Mouse (Mus musculus) MEL (cell line): ENCODE results near the gene Slc6a1. TPM values are rescaled to one million over a fixed set of nuclear protein-coding genes. Genes with fewer than 3 reads are reported as not detected.

Experiments
- DNase-seq: peaks from one replicate; pipeline ENCODE4 v3.0.0; 2011; ENCODE audit warnings: low read depth, low spot score
- H3K27ac ChIP-seq: 2 replicates; pipeline ENCODE4 v1.5.1; 2012; ENCODE audit warnings: low read depth, mild to moderate bottlenecking, control low read depth, low read length, moderate library complexity; ENCODE audit not compliant: control insufficient read depth
- H3K27me3 ChIP-seq, 2 experiments: fragments of 150-350 bp in 1 of 2; sonication (generic) in 1 of 2; 2 replicates each; pipeline ENCODE4 v1.6.1; 2012; ENCODE audit warnings: low read length in 2 of 2, mild to moderate bottlenecking in 2 of 2, improper control_type of control experiment in 1 of 2, moderate library complexity in 1 of 2; ENCODE audit not compliant: insufficient read depth in 2 of 2, control insufficient read depth in 1 of 2
- H3K36me3 ChIP-seq, 2 experiments: 2 replicates each; pipeline ENCODE4 v1.6.1; 2012 to 2014; ENCODE audit warnings: low read length in 2 of 2, improper control_type of control experiment in 1 of 2, inconsistent platforms in 1 of 2, mild to moderate bottlenecking in 1 of 2; ENCODE audit not compliant: insufficient read depth in 2 of 2, control insufficient read depth in 1 of 2
- H3K4me1 ChIP-seq, 2 experiments: fragments of 150-350 bp in 1 of 2; sonication (generic) in 1 of 2; 2 replicates each; pipeline ENCODE4 v1.6.1; 2012; ENCODE audit warnings: low read length in 2 of 2, improper control_type of control experiment in 1 of 2, mild to moderate bottlenecking in 1 of 2; ENCODE audit not compliant: insufficient read depth in 2 of 2, control insufficient read depth in 1 of 2
- H3K4me3 ChIP-seq, 2 experiments: fragments of 150-350 bp in 1 of 2; sonication (generic) in 1 of 2; 2 replicates each; pipeline ENCODE4 v1.5.1; 2012; ENCODE audit warnings: low read depth in 2 of 2, low read length in 2 of 2, mild to moderate bottlenecking in 2 of 2, moderate library complexity in 2 of 2, control low read depth in 1 of 2, improper control_type of control experiment in 1 of 2; ENCODE audit not compliant: control insufficient read depth in 1 of 2, insufficient read depth in 1 of 2
- H3K79me2 ChIP-seq: 2 replicates; pipeline ENCODE4 v1.6.1; 2012; ENCODE audit warnings: mild to moderate bottlenecking, low read length, moderate library complexity; ENCODE audit not compliant: control insufficient read depth, poor library complexity, insufficient read depth
- H3K9ac ChIP-seq: 2 replicates; pipeline ENCODE4 v1.6.1; 2012; ENCODE audit warnings: low read depth, mild to moderate bottlenecking, control low read depth, low read length, moderate library complexity; ENCODE audit not compliant: control insufficient read depth, poor library complexity, severe bottlenecking
- H3K9me3 ChIP-seq: fragments of 150-350 bp; sonication (generic); replicated peaks from 2 replicates; pipeline ENCODE4 v1.6.1; 2012; ENCODE audit warnings: mild to moderate bottlenecking, low read length, improper control_type of control experiment, moderate library complexity; ENCODE audit not compliant: insufficient read depth
- BHLHE40 ChIP-seq: IDR thresholded peaks from 2 replicates; pipeline ENCODE4 v1.6.1; 2012; ENCODE audit warnings: low read depth, mild to moderate bottlenecking, inconsistent platforms, low read length, improper control_type of control experiment, borderline replicate concordance
- CHD1 ChIP-seq: IDR thresholded peaks from 2 replicates; pipeline ENCODE4 v1.6.1; 2012; ENCODE audit warnings: low read depth, mild to moderate bottlenecking, inconsistent platforms, low read length, improper control_type of control experiment
- CHD2 ChIP-seq: IDR thresholded peaks from 2 replicates; pipeline ENCODE4 v1.6.1; 2011; ENCODE audit warnings: low read length, improper control_type of control experiment
- CTCF ChIP-seq, 3 experiments: IDR thresholded peaks in 2 of 3; conservative IDR thresholded peaks in 1 of 3; 2 replicates each; pipeline ENCODE4 v1.5.1; 2011 to 2012; ENCODE audit warnings: low read length in 3 of 3, low read depth in 2 of 3, mild to moderate bottlenecking in 2 of 3, improper control_type of control experiment in 1 of 3, inconsistent platforms in 1 of 3, mixed read lengths in 1 of 3, moderate library complexity in 1 of 3; ENCODE audit not compliant: control insufficient read depth in 1 of 3, insufficient read depth in 1 of 3, poor library complexity in 1 of 3, severe bottlenecking in 1 of 3
- E2F4 ChIP-seq: IDR thresholded peaks from 2 replicates; pipeline ENCODE4 v1.6.1; 2011; ENCODE audit warnings: low read depth, low read length, improper control_type of control experiment, borderline replicate concordance
- ELF1 ChIP-seq: IDR thresholded peaks from 2 replicates; pipeline ENCODE4 v1.6.1; 2014; ENCODE audit warnings: low read depth, mild to moderate bottlenecking, inconsistent platforms, low read length, improper control_type of control experiment, moderate library complexity
- ETS1 ChIP-seq: IDR thresholded peaks from 2 replicates; pipeline ENCODE4 v1.6.1; 2012; ENCODE audit warnings: low read depth, mild to moderate bottlenecking, inconsistent platforms, low read length, improper control_type of control experiment, moderate library complexity
- GABPA ChIP-seq: IDR thresholded peaks from 2 replicates; pipeline ENCODE4 v1.6.1; 2012; ENCODE audit warnings: low read depth, mild to moderate bottlenecking, inconsistent platforms, low read length, improper control_type of control experiment, moderate library complexity
- JUND ChIP-seq: IDR thresholded peaks from 2 replicates; pipeline ENCODE4 v1.6.1; 2011; ENCODE audit warnings: low read depth, mild to moderate bottlenecking, improper control_type of control experiment, low read length
- MAFK ChIP-seq: IDR thresholded peaks from 2 replicates; pipeline ENCODE4 v1.6.1; 2011; ENCODE audit warnings: low read depth, mild to moderate bottlenecking, low read length, improper control_type of control experiment, borderline replicate concordance
- MAX ChIP-seq: IDR thresholded peaks from 2 replicates; pipeline ENCODE4 v1.6.1; 2011; ENCODE audit warnings: low read length, improper control_type of control experiment
- MAZ ChIP-seq: IDR thresholded peaks from 2 replicates; pipeline ENCODE4 v1.6.1; 2012; ENCODE audit warnings: low read depth, mild to moderate bottlenecking, inconsistent platforms, low read length, improper control_type of control experiment
- MEF2A ChIP-seq: IDR thresholded peaks from 2 replicates; pipeline ENCODE4 v1.6.1; 2014; ENCODE audit warnings: low read depth, mild to moderate bottlenecking, inconsistent platforms, low read length, improper control_type of control experiment; ENCODE audit not compliant: poor library complexity, insufficient replicate concordance, severe bottlenecking; ENCODE audit errors: extremely low read depth
- MXI1 ChIP-seq: IDR thresholded peaks from 2 replicates; pipeline ENCODE4 v1.6.1; 2011; ENCODE audit warnings: mild to moderate bottlenecking, low read depth, low read length, improper control_type of control experiment
- MYC ChIP-seq: IDR thresholded peaks from 2 replicates; pipeline ENCODE4 v1.6.1; 2011; ENCODE audit warnings: low read depth, mild to moderate bottlenecking, low read length, improper control_type of control experiment, moderate library complexity
- NELFE ChIP-seq: IDR thresholded peaks from 2 replicates; pipeline ENCODE4 v1.6.1; 2011; ENCODE audit warnings: low read depth, low read length, improper control_type of control experiment
- NRF1 ChIP-seq: IDR thresholded peaks from 2 replicates; pipeline ENCODE4 v1.6.1; 2014; ENCODE audit warnings: low read depth, mild to moderate bottlenecking, inconsistent platforms, low read length, improper control_type of control experiment, moderate library complexity; ENCODE audit not compliant: poor library complexity, insufficient read depth, severe bottlenecking
- POLR2A ChIP-seq, 2 experiments: IDR thresholded peaks; 2 replicates each; pipeline ENCODE4 v1.6.1; 2011 to 2012; ENCODE audit warnings: low read length in 2 of 2, mild to moderate bottlenecking in 2 of 2, control low read depth in 1 of 2, improper control_type of control experiment in 1 of 2, low read depth in 1 of 2, moderate library complexity in 1 of 2; ENCODE audit not compliant: control insufficient read depth in 1 of 2, insufficient read depth in 1 of 2, poor library complexity in 1 of 2
- POLR2AphosphoS5 ChIP-seq: IDR thresholded peaks from 2 replicates; pipeline ENCODE4 v1.6.1; 2012; ENCODE audit warnings: low read depth, borderline replicate concordance, mild to moderate bottlenecking, inconsistent platforms, low read length, moderate library complexity, mixed read lengths
- RAD21 ChIP-seq: IDR thresholded peaks from 2 replicates; pipeline ENCODE4 v1.6.1; 2011; ENCODE audit warnings: mild to moderate bottlenecking, low read depth, low read length, improper control_type of control experiment
- RCOR1 ChIP-seq: IDR thresholded peaks from 2 replicates; pipeline ENCODE4 v1.6.1; 2012; ENCODE audit warnings: low read depth, mild to moderate bottlenecking, inconsistent platforms, low read length, improper control_type of control experiment
- SIN3A ChIP-seq: IDR thresholded peaks from 2 replicates; pipeline ENCODE4 v1.6.1; 2012; ENCODE audit warnings: low read length, improper control_type of control experiment, inconsistent platforms
- TAL1 ChIP-seq: IDR thresholded peaks from 2 replicates; pipeline ENCODE4 v1.6.1; 2012; ENCODE audit warnings: mild to moderate bottlenecking, inconsistent platforms, low read length, moderate library complexity, mixed read lengths
- TCF12 ChIP-seq: IDR thresholded peaks from 2 replicates; pipeline ENCODE4 v1.6.1; 2014; ENCODE audit warnings: low read depth, mild to moderate bottlenecking, inconsistent platforms, low read length, improper control_type of control experiment, moderate library complexity
- USF1 ChIP-seq: IDR thresholded peaks from 2 replicates; pipeline ENCODE4 v1.6.1; 2014; ENCODE audit warnings: low read depth, mild to moderate bottlenecking, inconsistent platforms, low read length, improper control_type of control experiment, moderate library complexity
- ZC3H11A ChIP-seq: IDR thresholded peaks from 2 replicates; pipeline ENCODE4 v1.6.1; 2012; ENCODE audit warnings: low read depth, mild to moderate bottlenecking, inconsistent platforms, low read length, improper control_type of control experiment
- ZMIZ1 ChIP-seq: IDR thresholded peaks from 2 replicates; pipeline ENCODE4 v1.6.1; 2012; ENCODE audit warnings: low read depth, mild to moderate bottlenecking, inconsistent platforms, low read length, improper control_type of control experiment, moderate library complexity
- polyA plus RNA-seq, 2 experiments: library from polyadenylated mRNA; stranded (reverse) in 1 of 2; unstranded in 1 of 2; fragments of >175 nt in 1 of 2; fragments of >200 nt in 1 of 2; gene quantifications; 2 replicates each; pipeline versions ENCODE4 v1.2.1 to v1.2.4; 2012; ENCODE audit warnings: low replicate concordance in 2 of 2, low read depth in 1 of 2; ENCODE audit not compliant: insufficient read length in 2 of 2, insufficient read depth in 1 of 2, missing spikeins in 1 of 2
- total RNA-seq: library from RNA; depleted of rRNA; stranded (reverse); fragments of 300-350 nt; gene quantifications from 2 replicates; pipeline ENCODE4 v1.2.3, GENCODE M21; 2012

Gene Slc6a1
- total and polyA plus RNA-seq, 3 experiments, result not detected

- H3K36me3 ChIP-seq, result no peaks in the 10 kb centered on the region
- H3K27ac ChIP-seq, result no peak overlapping the region
- no peak overlapping the region for H3K9ac ChIP-seq
- H3K4me1 ChIP-seq, result no peaks in the 10 kb centered on the region
- H3K79me2 ChIP-seq, result no peaks in the 10 kb centered on the region
- no peaks in the 10 kb centered on the region for H3K9me3 ChIP-seq
- DNase-seq, result no peak
- TF ChIP-seq TAL1 (no peak), ELF1 (no peak), ZC3H11A (no peak), MAFK (no peak), MEF2A (no peak), RCOR1 (no peak), POLR2A (IDR thresholded peaks at IDR 0.05; ENCODE audit: control insufficient read depth in 1 of 2, insufficient read depth in 1 of 2, low read depth in 1 of 2, low read length in 2 of 2, poor library complexity in 1 of 2) (no peak), GABPA (no peak), SIN3A (no peak), NRF1 (no peak), ETS1 (no peak), JUND (no peak), BHLHE40 (no peak), MAZ (no peak), USF1 (no peak), CHD2 (no peak), MAX (no peak), RAD21 (no peak)
- H3K4me3 ChIP-seq, result no peak overlapping the region
- no peaks in the 10 kb centered on the region for H3K27me3 ChIP-seq
Measured at GRCm38 (mm10) chr6:114291396-114291795, 9.0 kb downstream of the Slc6a1 start.

- no peak overlapping the region for H3K4me3 ChIP-seq
- H3K27ac ChIP-seq, result no peak overlapping the region
- DNase-seq, result no peak
- no peaks in the 10 kb centered on the region for H3K27me3 ChIP-seq
- TF ChIP-seq ELF1, result no peak
- no peak for TF ChIP-seq ZMIZ1
- TF ChIP-seq GABPA, result no peak
- no peak for TF ChIP-seq ZC3H11A
- TF ChIP-seq MAX, result no peak
- TF ChIP-seq MEF2A, result no peak
- no peak for TF ChIP-seq E2F4
- TF ChIP-seq TCF12, result no peak
- no peak for TF ChIP-seq JUND
- TF ChIP-seq TAL1, result no peak
- no peak for TF ChIP-seq CHD1
- no peak for TF ChIP-seq SIN3A
- no peak for TF ChIP-seq USF1
- no peak for TF ChIP-seq MXI1
- no peak for TF ChIP-seq POLR2AphosphoS5
- no peak for TF ChIP-seq NELFE
- TF ChIP-seq MYC, result no peak
- TF ChIP-seq CTCF (IDR thresholded peaks at IDR 0.05 in 2 of 3, conservative IDR thresholded peaks at IDR 0.05 in 1 of 3; ENCODE audit: control insufficient read depth in 1 of 3, insufficient read depth in 1 of 3, low read depth in 2 of 3, low read length in 3 of 3, poor library complexity in 1 of 3, severe bottlenecking in 1 of 3), result no peak
- TF ChIP-seq CHD2, result no peak
- no peaks in the 10 kb centered on the region for H3K36me3 ChIP-seq
- H3K4me1 ChIP-seq, result no peaks in the 10 kb centered on the region
- no peaks in the 10 kb centered on the region for H3K79me2 ChIP-seq
- H3K9me3 ChIP-seq, result no peaks in the 10 kb centered on the region
- no peak overlapping the region for H3K9ac ChIP-seq
Measured at GRCm38 (mm10) chr6:114293511-114293910, 11.1 kb downstream of the Slc6a1 start.
